Mouse (Mus musculus) midbrain, embryonic 13.5 days (tissue): ENCODE data around the gene Pfdn6. TPM values are rescaled to one million over a fixed set of nuclear protein-coding genes. Genes with fewer than 3 reads are reported as not detected.
A peak's percentile ranks its signal among the peaks of the same experiment; 100 is the strongest.
"Not testable (repeated sequence)": the region's sequence is repeated elsewhere in the genome, so short reads cannot be mapped to it uniquely, and the experiment has no call there.

Source experiments
- ATAC-seq: fragments of 200-750 bp; cut with Nextera tagmentation; 2 replicates; pipeline ENCODE4 v1.8.0; 2017; ENCODE audit warnings: mild to moderate bottlenecking, moderate TSS enrichment, moderate library complexity
- H3K27ac ChIP-seq: fragments of 300-500 bp; sonication (generic); 2 replicates; pipeline ENCODE4 v1.5.1; 2015; ENCODE audit warnings: inconsistent platforms, mild to moderate bottlenecking, moderate library complexity
- H3K27me3 ChIP-seq: fragments of 300-500 bp; sonication (generic); 2 replicates; pipeline ENCODE4 v1.6.1; 2015; ENCODE audit warnings: mild to moderate bottlenecking, inconsistent platforms
- H3K36me3 ChIP-seq: fragments of 300-500 bp; sonication (generic); 2 replicates; pipeline ENCODE4 v1.6.1; 2015; ENCODE audit warnings: mild to moderate bottlenecking, inconsistent platforms
- H3K4me1 ChIP-seq: fragments of 300-500 bp; sonication (generic); replicated peaks from 2 replicates; pipeline ENCODE4 v1.6.1; 2015; ENCODE audit warnings: inconsistent platforms
- H3K4me2 ChIP-seq: fragments of 300-500 bp; sonication (generic); replicated peaks from 2 replicates; pipeline ENCODE4 v1.6.1; 2015; ENCODE audit warnings: moderate library complexity, mild to moderate bottlenecking, inconsistent platforms
- H3K4me3 ChIP-seq: fragments of 300-500 bp; sonication (generic); replicated peaks from 2 replicates; pipeline ENCODE4 v1.5.1; 2015; ENCODE audit warnings: mild to moderate bottlenecking, inconsistent platforms
- H3K9ac ChIP-seq: fragments of 300-500 bp; sonication (generic); replicated peaks from 2 replicates; pipeline ENCODE4 v1.6.1; 2015; ENCODE audit warnings: mild to moderate bottlenecking, inconsistent platforms
- H3K9me3 ChIP-seq: fragments of 300-500 bp; sonication (generic); 2 replicates; pipeline ENCODE4 v1.6.1; 2016; ENCODE audit warnings: mild to moderate bottlenecking, inconsistent platforms
- WGBS: fragments of 180-500 bp; shearing (Covaris S2); methylation state at CpG from one replicate; pipeline ENCODE4 v1.1.7; 2015; 5-methylcytosine and 5-hydroxymethylcytosine counted together
- polyA plus RNA-seq: library from polyadenylated mRNA; unstranded; fragments of >200 nt; fragmentation: Nextera tagmentation; extraction: Ambion mirVana; gene quantifications from 2 replicates; pipeline ENCODE4 v1.2.1, GENCODE M21; 2015

The Pfdn6 gene
- polyA plus RNA-seq, 1 experiment from 2014 or later: 195 TPM

GRCm38 (mm10) chr17:33953961-33954565, 13.9 kb upstream of the Pfdn6 start:
- Histone ChIP-seq H3K9ac (peak overlapping the region; percentile 96), H3K4me3 (peak overlapping the region; percentile 85), H3K27ac (no peak overlapping the region), H3K4me2 (peak overlapping the region; percentile 81), H3K9me3 (no peaks in the 10 kb centered on the region), H3K27me3 (no peaks in the 10 kb centered on the region), H3K36me3 (peaks cover 52% of the 10 kb centered on the region), H3K4me1 (peaks cover 77% of the 10 kb centered on the region)
- no peak for ATAC-seq
- WGBS: 39% methylated on average over 5 of the region's 5 CpGs

GRCm38 (mm10) chr17:33953310-33953709, 13.2 kb upstream of the Pfdn6 start:
- ATAC-seq: no peak
- no peaks in the 10 kb centered on the region for H3K9me3 ChIP-seq
- peak overlapping the region; percentile 81; the same call in 1 of the 2 replicates for H3K4me2 ChIP-seq
- peaks cover 52% of the 10 kb centered on the region for H3K36me3 ChIP-seq
- H3K9ac ChIP-seq: peak overlapping the region; percentile 32; the same call in 1 of the 2 replicates
- H3K4me3 ChIP-seq: peak overlapping the region; percentile 8; the same call in 1 of the 2 replicates
- H3K27ac ChIP-seq: no peak overlapping the region
- WGBS: 90% methylated on average over 3 of the region's 3 CpGs
- H3K4me1 ChIP-seq: peaks cover 81% of the 10 kb centered on the region
- H3K27me3 ChIP-seq: no peaks in the 10 kb centered on the region

GRCm38 (mm10) chr17:33952879-33953278, 12.7 kb upstream of the Pfdn6 start:
- H3K4me2 ChIP-seq: 0 out of 2 replicates have a peak overlapping the region, but pooled peaks have one; percentile 81
- H3K9me3 ChIP-seq: no peaks in the 10 kb centered on the region
- 82% methylated on average over 4 of the region's 4 CpGs for WGBS
- H3K27me3 ChIP-seq: no peaks in the 10 kb centered on the region
- H3K4me1 ChIP-seq: peaks cover 78% of the 10 kb centered on the region
- no peak overlapping the region for H3K27ac ChIP-seq
- peaks cover 52% of the 10 kb centered on the region for H3K36me3 ChIP-seq
- no peak for ATAC-seq
- H3K4me3 ChIP-seq: peak overlapping the region; percentile 8; the same call in 1 of the 2 replicates
- peak overlapping the region; percentile 32; the same call in 1 of the 2 replicates for H3K9ac ChIP-seq

- H3K4me3 ChIP-seq: peak overlapping the region; percentile 54
- H3K27ac ChIP-seq, ATAC-seq, H3K27me3 ChIP-seq, H3K9ac ChIP-seq, H3K9me3 ChIP-seq: not testable (repeated sequence)
- peaks cover 70% of the 10 kb centered on the region for H3K4me1 ChIP-seq
- H3K4me2 ChIP-seq: peak overlapping the region; percentile 93
- WGBS: 69% methylated on average over 13 of the region's 13 CpGs
- H3K36me3 ChIP-seq: peaks cover 57% of the 10 kb centered on the region
These were observed 11.9 kb upstream of the Pfdn6 start for GRCm38 (mm10) chr17:33952015-33952414.

- peaks cover 63% of the 10 kb centered on the region for H3K36me3 ChIP-seq
- H3K9ac ChIP-seq: peak within 1 kb of the TSS; percentile 80
- no peaks in the 10 kb centered on the region for H3K27me3 ChIP-seq
- under 1% methylated on average over 45 of the region's 45 CpGs for WGBS
- peak within 1 kb of the TSS; percentile 93 for H3K4me2 ChIP-seq
- ATAC-seq: peak; percentile 76
- no peaks in the 10 kb centered on the region for H3K9me3 ChIP-seq
- H3K4me1 ChIP-seq: peaks cover 63% of the 10 kb centered on the region
- H3K4me3 ChIP-seq: peak within 1 kb of the TSS; percentile 54
- H3K27ac ChIP-seq: peak within 1 kb of the TSS; percentile 91
These were observed 11.1 kb upstream of the Pfdn6 start, which contains the start of gene B3galt4 for GRCm38 (mm10) chr17:33951021-33951946. Gene B3galt4, minus strand, starts transcription at chr17:33951488.

- peak overlapping the region; percentile 91 for H3K27ac ChIP-seq
These were observed 10.0 kb upstream of the Pfdn6 start for GRCm38 (mm10) chr17:33950131-33950625.

GRCm38 (mm10) chr17:33948905-33949537, 8.9 kb upstream of the Pfdn6 start:
- Histone ChIP-seq H3K36me3 (peaks cover 82% of the 10 kb centered on the region), H3K4me1 (peaks cover 54% of the 10 kb centered on the region), H3K9me3 (no peaks in the 10 kb centered on the region), H3K4me2 (no peak overlapping the region), H3K27ac (no peak overlapping the region), H3K9ac (0 out of 2 replicates have a peak overlapping the region, but pooled peaks have one; percentile 25), H3K4me3 (no peak overlapping the region), H3K27me3 (no peaks in the 10 kb centered on the region)
- no peak for ATAC-seq
- WGBS: 93% methylated on average over 19 of the region's 19 CpGs

More at GRCm38 (mm10) chr17:33950131-33950625, 10.0 kb upstream of the Pfdn6 start:
- WGBS: 77% methylated on average over 10 of the region's 10 CpGs
- Histone ChIP-seq H3K9me3 (no peaks in the 10 kb centered on the region), H3K27me3 (no peaks in the 10 kb centered on the region), H3K4me2 (peak overlapping the region; percentile 93), H3K9ac (peak overlapping the region; percentile 80), H3K36me3 (peaks cover 73% of the 10 kb centered on the region), H3K4me3 (peak overlapping the region; percentile 54), H3K4me1 (peaks cover 62% of the 10 kb centered on the region)
- ATAC-seq: no peak; the same call in 1 of the 2 replicates

- H3K9ac ChIP-seq: no peak overlapping the region
- WGBS: 89% methylated on average over 22 of the region's 22 CpGs
These were observed 8.2 kb upstream of the Pfdn6 start for GRCm38 (mm10) chr17:33948090-33948904.

GRCm38 (mm10) chr17:33947430-33948089, 7.4 kb upstream of the Pfdn6 start:
- WGBS: 93% methylated on average over 10 of the region's 10 CpGs
- H3K9ac ChIP-seq: no peak overlapping the region
- no peak overlapping the region for H3K4me2 ChIP-seq
- H3K27ac ChIP-seq: no peak overlapping the region
- no peaks in the 10 kb centered on the region for H3K27me3 ChIP-seq
- peaks cover 39% of the 10 kb centered on the region for H3K4me1 ChIP-seq
- H3K4me3 ChIP-seq: no peak overlapping the region
- no peaks in the 10 kb centered on the region for H3K9me3 ChIP-seq
- H3K36me3 ChIP-seq: peaks cover 82% of the 10 kb centered on the region
- ATAC-seq: no peak

More at GRCm38 (mm10) chr17:33948090-33948904, 8.2 kb upstream of the Pfdn6 start:
- Histone ChIP-seq H3K27ac (no peak overlapping the region), H3K36me3 (peaks cover 82% of the 10 kb centered on the region), H3K4me3 (no peak overlapping the region), H3K27me3 (no peaks in the 10 kb centered on the region), H3K9me3 (no peaks in the 10 kb centered on the region), H3K4me2 (no peak overlapping the region), H3K4me1 (peaks cover 47% of the 10 kb centered on the region)
- ATAC-seq: no peak

GRCm38 (mm10) chr17:33943454-33943853, 3.3 kb upstream of the Pfdn6 start:
- H3K4me3 ChIP-seq: no peak overlapping the region
- peaks cover 62% of the 10 kb centered on the region for H3K36me3 ChIP-seq
- H3K27ac ChIP-seq: no peak overlapping the region
- H3K4me2 ChIP-seq: no peak overlapping the region
- H3K4me1 ChIP-seq: peaks cover 26% of the 10 kb centered on the region
- ATAC-seq: no peak
- H3K27me3 ChIP-seq: no peaks in the 10 kb centered on the region
- no peak overlapping the region for H3K9ac ChIP-seq
- 92% methylated on average over 15 of the region's 15 CpGs for WGBS
- H3K9me3 ChIP-seq: no peaks in the 10 kb centered on the region
